Mouse (Mus musculus) CD4-positive helper T cell, adult 2 months (primary cell): ENCODE results near the gene Psmd5.
"Not testable (repeated sequence)": the region's sequence is repeated elsewhere in the genome, so short reads cannot be mapped to it uniquely, and the experiment has no call there.

Experiments used
- DNase-seq: peaks from one replicate; pipeline ENCODE4 v3.0.0-alpha.2; 2012; ENCODE audit warnings: low read depth, missing footprints, low spot score

Gene Psmd5

GRCm38 (mm10) chr2:34827591-34827990 lies 47.2 kb downstream of the Psmd5 start:
- no peak for DNase-seq

GRCm38 (mm10) chr2:34826460-34827231 lies 48.1 kb downstream of the Psmd5 start:
- no peak for DNase-seq

- peak; percentile 92 for DNase-seq
These were observed 48.8 kb downstream of the Psmd5 start, which contains the start of gene Fbxw2 for GRCm38 (mm10) chr2:34825827-34826459. Gene Fbxw2, minus strand, starts transcription at chr2:34826311.

- no peak for DNase-seq
These were observed 56.3 kb downstream of the Psmd5 start for GRCm38 (mm10) chr2:34818492-34818891.

GRCm38 (mm10) chr2:34815893-34816292 lies 58.9 kb downstream of the Psmd5 start:
- not testable (repeated sequence) for DNase-seq

GRCm38 (mm10) chr2:34812706-34813105 lies 62.1 kb downstream of the Psmd5 start:
- DNase-seq, result no peak

GRCm38 (mm10) chr2:34810775-34811174 lies 64.0 kb downstream of the Psmd5 start:
- no peak for DNase-seq

- DNase-seq, result no peak
These were observed 65.2 kb downstream of the Psmd5 start for GRCm38 (mm10) chr2:34809568-34809967.

- DNase-seq, result no peak
These were observed 66.7 kb downstream of the Psmd5 start for GRCm38 (mm10) chr2:34808057-34808456.

GRCm38 (mm10) chr2:34805364-34805950 lies 69.3 kb downstream of the Psmd5 start:
- no peak for DNase-seq

- DNase-seq, result no peak
These were observed 70.0 kb downstream of the Psmd5 start for GRCm38 (mm10) chr2:34804815-34805214.

- DNase-seq, result no peak
These were observed 70.6 kb downstream of the Psmd5 start for GRCm38 (mm10) chr2:34804172-34804571.

- DNase-seq, result no peak
These were observed 71.0 kb downstream of the Psmd5 start for GRCm38 (mm10) chr2:34803746-34804145.

- DNase-seq, result peak; percentile 46
These were observed 72.1 kb downstream of the Psmd5 start for GRCm38 (mm10) chr2:34802565-34803245.

GRCm38 (mm10) chr2:34801516-34802482 lies 73.0 kb downstream of the Psmd5 start:
- peak; percentile 99 for DNase-seq

- no peak for DNase-seq
These were observed 74.4 kb downstream of the Psmd5 start for GRCm38 (mm10) chr2:34800371-34800770.
